Mouse (Mus musculus) kidney, adult 18-20 months (tissue): Measurements from ENCODE around the gene Rbm5.

Source experiments
- DNase-seq: peaks from one replicate; pipeline ENCODE4 v3.0.0; 2021

Rbm5 gene

GRCm38 (mm10) chr9:107729709-107730108 lies 41.1 kb downstream of the Rbm5 start:
- no peak for DNase-seq

GRCm38 (mm10) chr9:107728919-107729670 lies 41.7 kb downstream of the Rbm5 start:
- no peak for DNase-seq

DNA sequence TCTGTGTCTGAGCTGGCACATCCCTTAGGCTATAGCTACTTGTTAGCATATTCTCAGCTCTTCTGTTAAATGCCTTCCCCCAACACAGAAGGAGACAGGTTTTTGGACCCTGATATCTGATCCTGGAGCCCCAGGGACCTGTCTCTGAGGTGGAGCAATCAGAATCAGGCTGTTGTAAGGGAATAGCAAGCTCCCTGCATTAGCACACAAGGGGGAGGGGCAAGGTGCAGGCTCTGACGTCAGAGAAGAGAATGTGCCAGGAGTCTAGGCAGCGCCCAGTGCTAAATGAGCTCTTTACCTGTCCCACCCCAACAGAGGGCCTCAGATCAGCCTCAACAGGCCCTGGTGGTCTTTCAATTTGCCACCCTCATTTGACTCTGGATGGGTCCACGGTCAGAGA lies 43.8 kb downstream of the Rbm5 start:
- peak; percentile 45 for DNase-seq

- no peak for DNase-seq
Observed at GRCm38 (mm10) chr9:107724796-107725195, 46.0 kb downstream of the Rbm5 start.

- peak; percentile 70 for DNase-seq
Observed at GRCm38 (mm10) chr9:107723794-107724531, 46.8 kb downstream of the Rbm5 start.

- DNase-seq: no peak
Observed at GRCm38 (mm10) chr9:107723292-107723691, 47.5 kb downstream of the Rbm5 start.

DNA sequence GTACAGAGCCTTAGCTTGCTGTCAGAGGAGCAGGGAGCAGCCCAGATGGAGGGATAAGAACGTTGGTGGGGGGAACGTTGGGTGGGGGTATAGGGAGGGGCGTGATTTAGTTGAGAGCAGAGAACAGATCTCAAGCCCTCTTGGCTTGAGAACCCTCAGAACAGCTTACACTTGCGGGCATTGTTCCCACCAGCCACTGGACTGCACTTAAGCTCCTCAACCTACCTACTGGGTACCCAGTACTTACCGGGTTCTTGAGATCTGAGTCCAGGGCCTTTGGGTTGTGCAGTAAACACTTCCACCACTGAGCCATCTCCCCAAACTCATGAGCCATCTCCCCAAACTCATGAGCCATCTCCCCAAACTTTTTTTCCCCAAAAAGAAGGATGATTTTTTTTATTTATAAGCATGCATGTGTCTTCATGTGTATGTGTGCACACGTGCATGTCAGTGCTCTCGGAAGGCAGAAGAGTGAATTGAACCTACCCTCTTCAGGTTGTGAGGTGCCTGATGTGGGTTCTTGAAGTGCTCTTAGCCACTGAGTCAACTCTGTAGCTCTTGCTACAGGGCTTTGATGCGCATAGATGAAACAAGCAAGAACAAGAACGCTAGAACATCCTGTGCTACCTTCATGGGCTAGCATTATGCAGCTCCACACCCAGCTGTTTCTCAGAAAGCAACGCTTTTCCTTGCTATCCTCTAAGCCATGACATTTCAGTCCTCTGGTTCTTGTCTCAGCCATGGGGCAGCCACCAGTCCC lies 51.8 kb downstream of the Rbm5 start:
- DNase-seq: no peak

GRCm38 (mm10) chr9:107716951-107717350 lies 53.8 kb downstream of the Rbm5 start:
- no peak for DNase-seq

GRCm38 (mm10) chr9:107715632-107716031 lies 55.2 kb downstream of the Rbm5 start:
- no peak for DNase-seq

GRCm38 (mm10) chr9:107714221-107714952 lies 56.4 kb downstream of the Rbm5 start:
- DNase-seq: peak; percentile 67

DNA sequence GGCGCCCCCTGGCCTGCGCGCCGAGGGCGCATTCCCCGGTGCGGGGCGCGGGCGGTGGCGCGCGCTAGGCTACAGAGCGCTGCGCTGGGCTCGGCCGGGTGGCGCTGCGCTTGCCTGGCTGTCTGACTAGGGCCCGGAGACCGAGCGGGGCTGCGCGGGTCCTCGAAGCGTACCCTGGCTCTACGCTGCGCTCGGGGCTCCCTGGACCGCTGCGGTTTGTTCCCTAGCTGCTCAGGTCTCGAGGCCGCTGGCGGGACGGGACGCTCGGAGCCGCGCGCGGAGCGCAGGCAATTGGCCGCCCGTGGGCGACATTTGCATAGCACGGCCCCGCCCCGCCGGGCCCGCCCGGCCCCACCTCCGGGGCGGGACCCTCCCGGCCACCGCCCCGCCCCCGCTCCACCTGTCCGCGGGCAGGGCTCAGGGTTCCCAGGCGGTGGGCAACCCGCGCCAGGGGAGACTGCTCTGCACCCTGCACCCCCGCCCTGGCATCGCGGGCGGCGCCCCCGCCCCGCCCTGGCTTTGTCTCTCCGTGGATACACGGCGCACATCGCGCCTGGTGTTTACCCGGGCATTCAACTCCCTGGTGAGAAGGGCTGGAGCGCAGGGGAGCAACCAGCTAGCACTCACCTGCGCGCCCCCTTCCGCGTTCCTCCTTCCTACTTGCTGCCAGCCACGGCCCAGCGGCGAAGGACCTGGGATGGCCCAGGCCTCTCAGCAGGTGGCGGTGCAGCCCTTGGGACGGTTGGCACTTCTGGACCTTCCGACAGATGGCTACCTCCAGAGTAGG lies 60.9 kb downstream of the Rbm5 start, which contains the start of gene Sema3f:
Gene Sema3f, minus strand, starts transcription at position 779 of the 787 bp plus-strand sequence.
- DNase-seq: peak; percentile 90

DNA sequence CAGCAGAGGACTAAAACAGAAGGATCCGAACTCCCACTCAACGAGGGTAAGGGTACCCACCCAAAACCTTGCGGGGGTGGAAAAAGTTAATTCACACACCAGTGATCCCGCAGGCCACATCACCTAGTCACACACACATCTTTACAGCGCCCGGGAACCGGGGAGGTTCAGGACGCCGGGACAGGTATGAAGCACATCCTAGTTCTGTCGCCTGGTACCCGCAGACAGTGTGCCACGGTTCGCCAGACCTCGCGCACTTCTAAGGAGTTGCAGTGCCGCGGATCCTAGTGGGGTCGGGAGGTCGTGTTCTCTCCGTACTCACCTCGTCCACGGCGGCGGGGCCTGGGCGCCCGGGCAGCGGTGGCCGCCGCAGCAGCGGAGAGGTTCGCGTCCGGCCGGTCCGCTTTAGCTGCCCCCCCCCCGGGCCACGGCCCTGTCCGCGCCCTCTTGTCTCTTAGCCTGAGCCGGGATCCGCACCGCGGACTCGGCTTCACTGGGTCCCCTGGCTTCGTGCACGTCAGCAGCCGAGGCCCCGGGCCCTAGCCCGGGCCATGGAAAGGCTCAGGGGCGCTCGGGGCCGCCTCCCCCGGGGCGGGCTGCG lies 61.6 kb downstream of the Rbm5 start:
- no peak for DNase-seq

DNA sequence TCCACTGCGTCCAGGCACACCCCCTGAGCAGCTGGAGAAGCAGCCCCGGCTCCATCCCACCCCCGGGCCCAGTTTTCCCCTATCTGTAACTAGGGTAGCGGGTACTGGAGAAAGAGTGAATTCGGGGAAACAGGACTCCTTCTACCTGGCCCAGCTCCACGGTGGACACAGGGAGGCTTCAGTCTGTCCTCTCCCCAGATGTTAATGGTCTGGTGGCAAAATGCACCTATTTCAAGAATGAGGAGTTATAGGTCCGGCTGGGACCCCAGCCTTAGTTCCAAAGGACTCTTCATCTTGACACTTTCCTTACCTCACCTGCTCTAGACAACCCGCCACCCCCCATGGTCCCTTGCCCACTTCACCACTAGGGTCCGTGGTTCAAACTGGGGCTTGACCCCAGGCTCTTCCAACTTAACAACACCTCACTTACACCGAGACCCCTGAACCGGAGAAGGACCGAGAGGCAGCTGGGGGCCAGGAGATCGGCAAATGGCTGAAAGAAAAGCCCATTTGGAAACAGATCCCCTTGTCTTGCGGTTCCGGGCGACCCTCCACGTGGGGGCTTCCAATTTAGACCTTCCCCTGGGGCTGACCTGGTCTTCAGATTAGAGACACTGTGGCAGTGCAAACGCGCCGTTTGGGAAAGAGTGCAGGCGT lies 62.2 kb downstream of the Rbm5 start:
- no peak for DNase-seq

DNA sequence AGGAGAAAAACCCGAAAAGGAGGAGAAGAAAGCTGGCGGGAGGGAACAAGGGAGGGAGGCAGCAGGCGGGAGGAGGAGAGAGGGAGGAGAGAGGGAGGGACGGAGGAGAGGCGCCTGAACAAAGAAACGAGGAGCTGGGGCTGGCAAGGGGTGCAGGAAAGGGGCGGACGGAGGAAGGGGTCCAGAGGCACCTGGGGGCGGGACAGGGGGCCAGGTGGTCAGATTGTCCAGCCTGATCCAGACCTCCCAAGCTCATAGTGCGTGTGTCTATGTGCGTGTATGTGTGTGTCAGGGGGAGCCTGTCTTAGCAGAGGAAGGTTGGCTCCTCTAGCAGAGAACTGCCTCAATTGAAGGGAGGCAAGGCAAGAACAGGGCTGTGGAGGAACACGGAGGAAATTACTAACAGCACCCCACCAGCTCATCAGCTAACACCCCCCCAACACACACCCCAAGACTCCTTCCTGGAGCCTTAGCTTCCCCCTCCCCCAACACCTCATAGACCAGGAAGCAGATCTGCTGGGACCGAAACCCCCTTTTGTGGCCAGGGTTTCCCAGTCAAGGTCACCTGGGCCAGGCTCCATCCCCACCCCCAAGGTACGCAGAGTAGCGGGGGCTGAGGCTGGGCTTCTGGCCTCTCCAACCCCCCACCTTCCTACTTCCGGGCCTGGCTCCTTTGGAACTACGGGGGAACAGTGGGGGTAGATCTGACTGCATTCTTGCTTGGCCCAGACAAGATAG lies 62.9 kb downstream of the Rbm5 start:
- no peak for DNase-seq

DNA sequence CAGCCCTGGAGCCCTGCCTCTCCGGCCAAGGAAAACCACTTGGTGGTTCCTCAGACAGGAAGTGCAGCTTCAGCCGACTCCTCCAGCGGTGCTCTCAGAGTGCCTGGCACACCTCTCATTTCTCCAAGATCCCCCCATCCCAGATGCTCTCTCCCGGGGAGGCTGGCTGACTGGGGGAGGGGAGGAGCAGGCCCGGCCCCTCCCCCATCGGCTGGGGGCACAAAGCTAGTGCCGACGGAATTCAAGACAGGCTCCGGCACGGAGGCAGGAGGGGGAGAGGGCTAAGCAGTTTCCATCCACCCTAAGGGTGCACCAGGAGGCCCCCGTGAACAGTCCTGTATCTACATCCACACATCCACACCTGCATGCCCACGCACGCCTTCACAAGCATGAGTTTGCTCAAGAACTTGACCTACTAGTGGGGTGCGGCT lies 64.0 kb downstream of the Rbm5 start:
- DNase-seq: no peak

DNA sequence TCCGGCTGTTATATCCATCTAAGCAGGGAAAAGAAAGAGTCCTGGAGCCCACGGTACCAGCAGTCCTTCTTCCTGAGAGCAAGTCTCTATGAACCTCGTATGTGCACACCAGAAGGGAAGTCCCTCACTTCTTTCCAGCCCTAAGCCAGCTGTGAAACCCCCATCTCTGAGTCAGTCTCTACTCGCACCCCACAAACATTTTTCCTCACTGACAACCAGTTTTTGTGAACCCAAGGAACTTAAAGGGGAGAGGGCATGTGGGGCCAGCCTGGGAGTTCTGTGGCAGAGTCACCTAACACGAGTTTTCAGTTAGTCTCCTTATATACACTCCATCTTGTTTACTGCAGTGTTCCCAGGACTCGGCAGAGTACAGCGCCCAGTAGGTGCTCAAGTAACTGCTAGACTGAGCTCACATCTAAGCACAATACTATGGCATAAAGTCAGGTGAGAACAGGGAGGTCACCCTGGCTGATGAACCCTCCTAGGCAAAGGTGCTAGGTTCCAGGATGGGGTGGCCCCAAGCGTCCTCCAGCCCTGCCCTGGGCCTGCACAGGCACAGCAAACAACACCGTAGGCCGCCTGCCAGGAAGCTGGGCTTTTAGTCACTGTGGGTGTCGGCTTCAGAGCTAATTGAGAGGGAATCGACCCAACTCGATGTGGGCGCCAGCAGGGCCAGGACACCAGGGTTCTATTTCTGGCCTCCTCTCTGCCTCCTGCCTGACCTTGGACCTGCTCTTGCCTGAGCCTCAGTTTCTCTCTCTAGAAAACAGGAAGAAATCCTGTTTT lies 67.3 kb downstream of the Rbm5 start:
- no peak for DNase-seq

- no peak for DNase-seq
Observed at GRCm38 (mm10) chr9:107702606-107703185, 68.1 kb downstream of the Rbm5 start.

DNA sequence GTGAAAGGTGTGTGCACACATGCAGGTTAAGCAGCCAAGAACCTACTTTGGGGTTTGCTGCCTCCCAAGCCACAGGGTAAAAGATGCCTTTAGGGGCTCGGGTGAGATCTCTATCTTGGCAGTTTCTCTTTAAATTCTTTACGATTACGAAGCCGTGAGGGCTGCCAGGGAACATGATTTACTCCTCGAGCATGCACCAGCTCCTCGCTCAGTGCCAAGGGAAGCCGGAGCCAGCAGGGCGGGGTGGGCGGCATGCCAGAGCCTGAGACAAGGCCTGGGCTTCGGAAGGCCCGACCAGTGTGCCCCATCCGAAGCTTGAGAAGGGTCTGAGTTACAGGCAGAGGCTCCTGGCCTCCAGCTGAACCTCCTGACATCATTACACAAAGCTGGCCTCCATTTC lies 69.2 kb downstream of the Rbm5 start:
- DNase-seq: peak; percentile 73

- DNase-seq: no peak
Observed at GRCm38 (mm10) chr9:107700114-107700571, 70.7 kb downstream of the Rbm5 start.
